Mouse (Mus musculus) myocyte (in vitro differentiated cells): ENCODE results near the gene Hoxa6. TPM values are rescaled to one million over a fixed set of nuclear protein-coding genes. Genes with fewer than 3 reads are reported as not detected.

ENCODE experiments used
- H3K27me3 ChIP-seq: one replicate; pipeline ENCODE4 v1.6.1; 2011; ENCODE audit not compliant: control insufficient read depth, insufficient read depth, insufficient read length
- H3K36me3 ChIP-seq: one replicate; pipeline ENCODE4 v1.6.1; 2011; ENCODE audit not compliant: control insufficient read depth, insufficient read depth
- H3K4me2 ChIP-seq: one replicate; pipeline ENCODE4 v1.6.1; 2011; ENCODE audit warnings: low read depth, control low read depth
- H3K4me3 ChIP-seq: one replicate; pipeline ENCODE4 v1.5.1; 2011; ENCODE audit warnings: mild to moderate bottlenecking, control low read depth, moderate library complexity
- H3K79me2 ChIP-seq: one replicate; pipeline ENCODE4 v1.6.1; 2011; ENCODE audit not compliant: control insufficient read depth, insufficient read depth
- H3ac ChIP-seq: one replicate; pipeline ENCODE4 v1.6.1; 2011; ENCODE audit not compliant: control insufficient read depth, insufficient read length
- CEBPB ChIP-seq: IDR thresholded peaks from 2 replicates; pipeline ENCODE4 v1.6.1; 2011; ENCODE audit warnings: mild to moderate bottlenecking, moderate library complexity; ENCODE audit not compliant: poor library complexity, insufficient read depth, severe bottlenecking
- E2F4 ChIP-seq: IDR thresholded peaks from one replicate; pipeline ENCODE4 v1.6.1; 2011; ENCODE audit warnings: mild to moderate bottlenecking, control low read depth, moderate library complexity; ENCODE audit not compliant: insufficient read depth
- MAX ChIP-seq: IDR thresholded peaks from one replicate; pipeline ENCODE4 v1.6.1; 2011; ENCODE audit warnings: low read depth, mild to moderate bottlenecking, control low read depth
- MYOD1 ChIP-seq, 3 experiments: IDR thresholded peaks; one replicate each; pipeline ENCODE4 v1.6.1; 2011; ENCODE audit warnings: control low read depth in 2 of 3, low read depth in 2 of 3, mild to moderate bottlenecking in 2 of 3, moderate library complexity in 1 of 3; ENCODE audit not compliant: insufficient read length in 2 of 3, control insufficient read depth in 1 of 3
- MYOG ChIP-seq, 3 experiments: IDR thresholded peaks; one replicate each; pipeline ENCODE4 v1.6.1; 2011; ENCODE audit warnings: control low read depth in 2 of 3, low read depth in 2 of 3, mild to moderate bottlenecking in 2 of 3; ENCODE audit not compliant: insufficient read length in 2 of 3, control insufficient read depth in 1 of 3, insufficient read depth in 1 of 3
- POLR2A ChIP-seq: IDR thresholded peaks from one replicate; pipeline ENCODE4 v1.6.1; 2011; ENCODE audit warnings: low read depth, mild to moderate bottlenecking, control low read depth, moderate library complexity; ENCODE audit not compliant: insufficient read length
- POLR2AphosphoS2 ChIP-seq: IDR thresholded peaks from one replicate; pipeline ENCODE4 v1.6.1; 2011; ENCODE audit warnings: low read depth, control low read depth; ENCODE audit not compliant: insufficient read length
- REST ChIP-seq: IDR thresholded peaks from one replicate; pipeline ENCODE4 v1.6.1; 2011; ENCODE audit warnings: mild to moderate bottlenecking, control low read depth, moderate library complexity; ENCODE audit not compliant: insufficient read depth, insufficient read length
- SRF ChIP-seq: IDR thresholded peaks from one replicate; pipeline ENCODE4 v1.6.1; 2011; ENCODE audit warnings: low read depth; ENCODE audit not compliant: control insufficient read depth, insufficient read length
- TCF12 ChIP-seq: IDR thresholded peaks from one replicate; pipeline ENCODE4 v1.6.1; 2011; ENCODE audit warnings: mild to moderate bottlenecking, control low read depth; ENCODE audit not compliant: poor library complexity, insufficient read depth, severe bottlenecking
- TCF3 ChIP-seq: IDR thresholded peaks from one replicate; pipeline ENCODE4 v1.6.1; 2011; ENCODE audit warnings: low read depth, control low read depth; ENCODE audit not compliant: insufficient read length
- USF1 ChIP-seq: IDR thresholded peaks from one replicate; pipeline ENCODE4 v1.6.1; 2011; ENCODE audit warnings: low read depth, mild to moderate bottlenecking, control low read depth, moderate library complexity
- polyA plus RNA-seq: library from polyadenylated mRNA; unstranded; fragments of >200 nt; fragmentation: generic; extraction: Trizol; gene quantifications from one replicate; pipeline ENCODE4 v1.2.1, GENCODE M21; 2012; ENCODE audit warnings: missing spikeins

The Hoxa6 gene
- polyA plus RNA-seq, 1 experiment, result 0.88 TPM

- H3K4me2 ChIP-seq, result peak overlapping the region; percentile 86
Observed at GRCm38 (mm10) chr6:52243681-52244121, 35.2 kb upstream of the Hoxa6 start.

GRCm38 (mm10) chr6:52242801-52243332 lies 34.3 kb upstream of the Hoxa6 start:
- TF ChIP-seq MAX, result no peak
- no peak for TF ChIP-seq SRF
- no peak for TF ChIP-seq MYOG (IDR thresholded peaks at IDR 0.05; ENCODE audit: control insufficient read depth in 1 of 3, insufficient read depth in 1 of 3, insufficient read length in 2 of 3, low read depth in 2 of 3)
- TF ChIP-seq TCF12, result no peak
- no peak for TF ChIP-seq MYOD1 (IDR thresholded peaks at IDR 0.05; ENCODE audit: control insufficient read depth in 1 of 3, insufficient read length in 2 of 3, low read depth in 2 of 3)
- no peak for TF ChIP-seq E2F4
- no peak for TF ChIP-seq POLR2AphosphoS2
- no peak for TF ChIP-seq TCF3
- TF ChIP-seq POLR2A, result no peak

More at GRCm38 (mm10) chr6:52243681-52244121, 35.2 kb upstream of the Hoxa6 start:
- no peak for TF ChIP-seq CEBPB
- TF ChIP-seq MYOD1 (IDR thresholded peaks at IDR 0.05; ENCODE audit: control insufficient read depth in 1 of 3, insufficient read length in 2 of 3, low read depth in 2 of 3), result no peak
- Histone ChIP-seq H3K36me3 (no peaks in the 10 kb centered on the region), H3K27me3 (no peaks in the 10 kb centered on the region), H3K4me3 (peak overlapping the region; percentile 90), H3K79me2 (peaks cover 52% of the 10 kb centered on the region), H3ac (peak overlapping the region; percentile 73)

GRCm38 (mm10) chr6:52241001-52241621 lies 32.6 kb upstream of the Hoxa6 start:
- H3K4me3 ChIP-seq, result peak overlapping the region; percentile 86
- H3K36me3 ChIP-seq, result no peaks in the 10 kb centered on the region
- H3K79me2 ChIP-seq, result peaks cover 59% of the 10 kb centered on the region
- H3K27me3 ChIP-seq, result no peaks in the 10 kb centered on the region
- TF ChIP-seq POLR2AphosphoS2 (peak; percentile 31), SRF (no peak)
- H3ac ChIP-seq, result no peak overlapping the region
- peak overlapping the region; percentile 76 for H3K4me2 ChIP-seq

More at GRCm38 (mm10) chr6:52242801-52243332, 34.3 kb upstream of the Hoxa6 start:
- Histone ChIP-seq H3ac (no peak overlapping the region), H3K79me2 (peaks cover 56% of the 10 kb centered on the region), H3K4me2 (peak overlapping the region; percentile 86), H3K27me3 (no peaks in the 10 kb centered on the region), H3K4me3 (peak overlapping the region; percentile 90), H3K36me3 (no peaks in the 10 kb centered on the region)

- H3K4me2 ChIP-seq, result peak within 1 kb of the TSS; percentile 79
- peak within 1 kb of the TSS; percentile 16 for H3ac ChIP-seq
- H3K4me3 ChIP-seq, result peak within 1 kb of the TSS; percentile 86
- TF ChIP-seq MYOD1 (IDR thresholded peaks at IDR 0.05; ENCODE audit: control insufficient read depth in 1 of 3, insufficient read length in 2 of 3, low read depth in 2 of 3) (no peak), POLR2AphosphoS2 (peak; percentile 38), POLR2A (no peak)
- peaks cover 65% of the 10 kb centered on the region for H3K79me2 ChIP-seq
- no peaks in the 10 kb centered on the region for H3K27me3 ChIP-seq
- H3K36me3 ChIP-seq, result no peaks in the 10 kb centered on the region
Observed at GRCm38 (mm10) chr6:52240389-52241000, 32.0 kb upstream of the Hoxa6 start, which contains the start of gene Hoxa10. Gene Hoxa10 (minus strand): TSS chr6:52240854.

- peak overlapping the region; percentile 86 for H3K4me3 ChIP-seq
- H3K79me2 ChIP-seq, result peaks cover 71% of the 10 kb centered on the region
- peak overlapping the region; percentile 16 for H3ac ChIP-seq
- H3K36me3 ChIP-seq, result no peaks in the 10 kb centered on the region
- no peaks in the 10 kb centered on the region for H3K27me3 ChIP-seq
- peak overlapping the region; percentile 79 for H3K4me2 ChIP-seq
- TF ChIP-seq MYOG (IDR thresholded peaks at IDR 0.05; ENCODE audit: control insufficient read depth in 1 of 3, insufficient read depth in 1 of 3, insufficient read length in 2 of 3, low read depth in 2 of 3) (no peak), SRF (no peak), TCF12 (no peak), MAX (no peak), MYOD1 (IDR thresholded peaks at IDR 0.05; ENCODE audit: control insufficient read depth in 1 of 3, insufficient read length in 2 of 3, low read depth in 2 of 3) (no peak), TCF3 (no peak), USF1 (no peak), E2F4 (no peak), POLR2A (no peak), POLR2AphosphoS2 (no peak), REST (no peak), CEBPB (no peak)
Observed at GRCm38 (mm10) chr6:52239625-52240388, 31.3 kb upstream of the Hoxa6 start.
